Mouse (Mus musculus) myocyte (in vitro differentiated cells): ENCODE measurements around the gene Agmat.

Experiments used
- CEBPB ChIP-seq: IDR thresholded peaks from 2 replicates; pipeline ENCODE4 v1.6.1; 2011; ENCODE audit warnings: mild to moderate bottlenecking, moderate library complexity; ENCODE audit not compliant: poor library complexity, insufficient read depth, severe bottlenecking
- E2F4 ChIP-seq: IDR thresholded peaks from one replicate; pipeline ENCODE4 v1.6.1; 2011; ENCODE audit warnings: mild to moderate bottlenecking, control low read depth, moderate library complexity; ENCODE audit not compliant: insufficient read depth
- MAX ChIP-seq: IDR thresholded peaks from one replicate; pipeline ENCODE4 v1.6.1; 2011; ENCODE audit warnings: low read depth, mild to moderate bottlenecking, control low read depth
- POLR2A ChIP-seq: IDR thresholded peaks from one replicate; pipeline ENCODE4 v1.6.1; 2011; ENCODE audit warnings: low read depth, mild to moderate bottlenecking, control low read depth, moderate library complexity; ENCODE audit not compliant: insufficient read length
- POLR2AphosphoS2 ChIP-seq: IDR thresholded peaks from one replicate; pipeline ENCODE4 v1.6.1; 2011; ENCODE audit warnings: low read depth, control low read depth; ENCODE audit not compliant: insufficient read length
- TCF12 ChIP-seq: IDR thresholded peaks from one replicate; pipeline ENCODE4 v1.6.1; 2011; ENCODE audit warnings: mild to moderate bottlenecking, control low read depth; ENCODE audit not compliant: poor library complexity, insufficient read depth, severe bottlenecking

DNA sequence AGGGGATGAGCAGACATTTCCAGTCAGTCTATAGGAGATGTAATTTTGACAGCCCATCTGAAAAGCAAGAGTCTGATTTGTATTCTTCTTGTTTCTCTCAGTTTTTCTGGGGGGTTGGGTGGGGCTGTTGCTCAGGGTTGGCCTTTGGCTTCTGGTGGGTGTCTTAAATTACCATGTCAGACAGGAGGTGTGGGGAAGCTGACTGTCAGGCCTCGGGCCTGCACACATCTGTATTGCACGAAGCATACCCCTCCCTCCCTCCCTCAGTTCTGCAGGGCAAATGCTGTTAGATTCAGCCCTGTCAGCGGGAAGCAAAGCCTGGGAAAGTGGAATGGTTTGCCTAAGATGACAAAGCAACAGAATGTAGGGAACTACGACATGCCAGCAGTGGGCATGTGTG lies 50.5 kb downstream of the Agmat start:
- TF ChIP-seq CEBPB (no peak), POLR2AphosphoS2 (no peak), MAX (no peak), E2F4 (no peak), TCF12 (no peak), POLR2A (no peak)
